Mouse (Mus musculus) neural tube, embryonic 15.5 days (tissue): ENCODE measurements at regions not wholly inside any gene's neighbourhood (a gene's known extent, or its start where the extent isn't known, plus 50 kb on each side); places are given as distances from the start of the nearest gene placed in this dataset.

Experiments used
- ATAC-seq: fragments of 200-750 bp; cut with Nextera tagmentation; 2 replicates; pipeline ENCODE4 v1.8.0; 2017; ENCODE audit warnings: mild to moderate bottlenecking, moderate TSS enrichment, moderate library complexity; ENCODE audit not compliant: low FRiP score
- H3K27ac ChIP-seq: fragments of 300-500 bp; sonication (generic); replicated peaks from 2 replicates; pipeline ENCODE4 v1.5.1; 2015; ENCODE audit warnings: mild to moderate bottlenecking, inconsistent platforms
- H3K27me3 ChIP-seq: fragments of 300-500 bp; sonication (generic); replicated peaks from 2 replicates; pipeline ENCODE4 v1.6.1; 2015; ENCODE audit warnings: inconsistent platforms
- H3K36me3 ChIP-seq: fragments of 300-500 bp; sonication (generic); 2 replicates; pipeline ENCODE4 v1.6.1; 2015; ENCODE audit warnings: inconsistent platforms
- H3K4me1 ChIP-seq: fragments of 300-500 bp; sonication (generic); 2 replicates; pipeline ENCODE4 v1.6.1; 2015; ENCODE audit warnings: inconsistent platforms
- H3K4me2 ChIP-seq: fragments of 300-500 bp; sonication (generic); 2 replicates; pipeline ENCODE4 v1.6.1; 2015; ENCODE audit warnings: inconsistent platforms, mild to moderate bottlenecking, moderate library complexity
- H3K4me3 ChIP-seq: fragments of 300-500 bp; sonication (generic); replicated peaks from 2 replicates; pipeline ENCODE4 v1.5.1; 2015; ENCODE audit warnings: mild to moderate bottlenecking, inconsistent platforms
- H3K9ac ChIP-seq: fragments of 300-500 bp; sonication (generic); replicated peaks from 2 replicates; pipeline ENCODE4 v1.6.1; 2015; ENCODE audit warnings: mild to moderate bottlenecking, inconsistent platforms
- H3K9me3 ChIP-seq: fragments of 300-500 bp; sonication (generic); replicated peaks from 2 replicates; pipeline ENCODE4 v1.6.1; 2016; ENCODE audit warnings: inconsistent platforms
- WGBS: fragments of 180-500 bp; shearing (Covaris S2); methylation state at CpG from one replicate; pipeline ENCODE4 v1.1.7; 2015; ENCODE audit warnings: mixed read lengths; 5-methylcytosine and 5-hydroxymethylcytosine counted together

DNA sequence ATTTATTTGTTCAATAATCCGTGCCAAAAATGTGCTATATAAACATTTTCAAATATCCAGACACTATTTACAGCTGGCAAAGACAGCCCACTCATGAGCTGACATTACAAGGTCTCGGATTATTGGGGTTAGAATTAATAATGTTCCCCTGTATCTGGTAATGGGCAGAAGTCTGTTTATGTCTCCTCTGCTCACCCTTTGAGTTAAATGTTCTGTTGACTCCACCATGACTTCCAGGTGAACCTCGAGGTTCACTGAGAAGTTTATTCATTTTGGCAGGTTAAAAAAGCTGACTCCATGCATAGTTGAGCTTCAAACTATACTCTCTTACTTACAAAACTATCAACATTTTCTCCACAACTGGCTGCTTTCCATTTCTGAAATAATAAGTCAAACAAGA, 732.6 kb upstream of the Alcam start:
- Histone ChIP-seq H3K9me3 (no peaks in the 10 kb centered on the region), H3K4me3 (no peak overlapping the region), H3K36me3 (no peaks in the 10 kb centered on the region), H3K9ac (no peak overlapping the region), H3K27me3 (no peaks in the 10 kb centered on the region), H3K4me1 (no peaks in the 10 kb centered on the region), H3K27ac (no peak overlapping the region), H3K4me2 (no peak overlapping the region)
- 69% methylated on average over 3 of the region's 3 CpGs for WGBS
- no peak for ATAC-seq

DNA sequence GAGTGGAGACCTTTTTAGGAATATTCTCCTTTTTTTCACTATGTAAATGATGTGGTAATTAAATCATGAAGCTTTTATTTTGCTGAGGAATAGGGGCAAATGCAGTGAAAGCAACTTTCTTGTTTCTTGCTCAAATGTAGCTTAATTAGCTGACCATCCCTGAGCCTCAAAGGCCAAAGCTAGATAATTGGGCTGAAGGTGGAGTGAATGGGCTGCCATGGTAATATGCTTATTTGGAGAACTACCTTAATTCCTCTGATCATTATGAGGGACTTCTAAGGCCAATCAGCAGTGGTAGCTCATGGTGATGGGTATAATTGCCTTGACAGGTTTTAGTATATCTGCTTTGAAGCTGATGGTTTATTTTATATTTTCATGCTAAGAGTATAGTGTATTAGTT, 702.5 kb upstream of the Alcam start:
- Histone ChIP-seq H3K27ac (no peak overlapping the region), H3K9me3 (no peaks in the 10 kb centered on the region), H3K4me3 (no peak overlapping the region), H3K9ac (no peak overlapping the region), H3K4me2 (no peak overlapping the region), H3K27me3 (no peaks in the 10 kb centered on the region), H3K4me1 (no peaks in the 10 kb centered on the region), H3K36me3 (no peaks in the 10 kb centered on the region)
- ATAC-seq = no peak

DNA sequence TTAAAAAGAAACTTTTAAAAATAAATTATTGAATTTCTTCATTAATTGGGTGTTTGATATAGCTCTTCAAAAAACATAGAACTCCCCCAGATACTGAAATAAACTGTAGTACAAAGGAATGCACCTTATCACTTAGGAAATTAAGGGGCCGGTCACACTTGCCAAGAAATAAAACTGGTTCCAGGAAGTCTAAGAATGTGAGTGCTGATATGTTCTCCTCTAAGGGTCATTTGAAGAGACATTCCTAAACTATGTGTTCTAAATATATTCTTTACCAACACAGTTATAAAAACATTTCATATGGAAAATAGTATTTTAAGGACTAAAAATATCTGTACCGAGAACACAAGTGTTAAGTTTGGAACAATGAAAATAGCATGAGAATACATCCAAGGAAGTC, 676.8 kb upstream of the Alcam start:
- Histone ChIP-seq H3K4me3 (no peak overlapping the region), H3K4me1 (no peaks in the 10 kb centered on the region), H3K27ac (no peak overlapping the region), H3K36me3 (no peaks in the 10 kb centered on the region), H3K27me3 (no peaks in the 10 kb centered on the region), H3K4me2 (no peak overlapping the region), H3K9ac (no peak overlapping the region), H3K9me3 (no peaks in the 10 kb centered on the region)
- no peak for ATAC-seq
- WGBS = 90% methylated on average over 2 of the region's 2 CpGs

DNA sequence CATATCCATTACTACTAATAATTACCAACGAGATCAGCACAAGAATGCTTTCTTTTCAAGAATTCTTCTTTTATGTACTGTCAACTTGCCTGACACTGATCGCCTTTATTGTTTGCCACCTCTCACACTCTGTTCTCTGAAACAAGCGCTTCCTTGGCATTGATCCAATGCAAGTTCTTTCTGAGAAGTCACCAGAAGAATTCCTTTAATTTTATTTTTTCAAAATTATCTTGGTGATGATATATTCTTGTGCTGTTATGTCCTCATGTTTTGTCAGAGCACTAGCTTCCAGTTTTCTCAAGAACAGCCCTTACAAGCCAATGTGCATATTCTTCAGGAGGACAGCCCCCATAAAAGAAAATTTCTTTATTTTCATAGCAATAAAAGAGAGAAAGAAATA, 654.9 kb upstream of the Alcam start:
- no peak for ATAC-seq
- Histone ChIP-seq H3K9me3 (no peaks in the 10 kb centered on the region), H3K27ac (no peak overlapping the region), H3K4me1 (no peaks in the 10 kb centered on the region), H3K4me2 (no peak overlapping the region), H3K36me3 (no peaks in the 10 kb centered on the region), H3K9ac (no peak overlapping the region), H3K4me3 (no peak overlapping the region), H3K27me3 (no peaks in the 10 kb centered on the region)
- 87% methylated on average over 3 of the region's 3 CpGs for WGBS

DNA sequence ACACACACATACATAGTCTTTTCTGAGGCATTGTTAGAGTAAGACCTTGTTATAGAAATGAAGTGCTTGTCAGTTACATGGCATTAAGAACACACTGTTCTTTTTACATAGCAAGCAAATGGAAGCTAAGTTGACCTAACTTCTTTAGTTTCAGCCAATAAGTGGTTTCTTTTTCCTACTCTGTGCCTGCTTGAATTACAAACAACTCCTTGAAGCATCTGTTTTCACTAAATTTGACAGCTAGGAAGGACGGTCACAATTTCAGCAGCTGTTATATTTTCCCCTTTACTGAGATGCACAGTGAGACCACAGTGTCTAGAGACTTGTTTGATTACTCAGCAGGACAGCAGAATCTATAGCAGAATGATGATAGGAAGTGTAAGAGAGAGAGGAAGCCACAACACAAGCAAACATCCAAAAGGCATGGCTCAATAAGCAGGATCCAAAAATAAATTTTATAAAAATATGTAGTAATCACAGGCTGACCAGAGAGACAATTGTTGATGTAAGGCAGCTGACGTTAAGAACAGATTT, 641.6 kb upstream of the Alcam start:
- Histone ChIP-seq H3K9me3 (no peaks in the 10 kb centered on the region), H3K36me3 (no peaks in the 10 kb centered on the region), H3K9ac (no peak overlapping the region), H3K27ac (no peak overlapping the region), H3K4me3 (no peak overlapping the region), H3K4me1 (no peaks in the 10 kb centered on the region), H3K4me2 (no peak overlapping the region), H3K27me3 (no peaks in the 10 kb centered on the region)
- 76% methylated on average over 2 of the region's 2 CpGs for WGBS
- ATAC-seq = no peak

DNA sequence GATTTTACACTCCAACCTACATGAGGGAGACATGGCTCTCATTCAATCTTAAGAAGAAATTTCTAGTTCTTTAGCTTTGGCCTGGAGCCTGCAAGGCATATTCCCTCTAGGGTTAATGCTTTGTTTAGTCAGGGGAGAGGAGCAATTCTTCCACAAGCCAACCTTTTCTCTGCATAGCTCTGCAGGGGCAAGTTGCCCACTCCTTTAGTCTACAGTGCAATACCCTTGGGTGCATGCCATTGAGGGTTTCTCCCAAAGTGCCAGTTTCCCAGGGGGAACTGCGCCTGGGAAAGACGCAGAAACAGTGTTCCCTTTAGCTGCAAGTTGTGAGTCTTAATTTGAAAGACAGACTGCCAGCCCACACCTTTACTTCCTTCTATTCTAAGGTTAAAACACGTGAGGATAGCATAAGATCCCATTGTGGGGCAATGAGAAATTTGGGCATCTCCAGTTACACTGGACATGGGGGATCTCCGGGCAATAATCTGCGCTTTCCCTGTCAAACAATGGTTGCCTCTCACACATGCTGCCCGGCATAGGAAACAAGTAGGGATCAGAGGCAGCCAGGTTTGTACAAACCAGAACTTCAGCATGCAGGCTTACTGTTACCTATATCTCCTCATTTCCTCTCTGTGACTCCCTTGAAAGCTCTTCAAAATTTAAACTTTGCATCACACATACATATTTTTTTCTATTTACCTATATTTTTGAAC, 620.1 kb upstream of the Alcam start:
- Histone ChIP-seq H3K4me3 (no peak overlapping the region), H3K9ac (no peak overlapping the region), H3K36me3 (no peaks in the 10 kb centered on the region), H3K4me1 (0 out of 2 replicates have a peak, but pooled peaks cover 4% of the 10 kb centered on the region), H3K27me3 (no peaks in the 10 kb centered on the region), H3K27ac (peak overlapping the region; percentile 60), H3K4me2 (0 out of 2 replicates have a peak overlapping the region, but pooled peaks have one; percentile 11), H3K9me3 (no peaks in the 10 kb centered on the region)
- peak; percentile 89 for ATAC-seq
- WGBS = 65% methylated on average over 6 of the region's 6 CpGs

DNA sequence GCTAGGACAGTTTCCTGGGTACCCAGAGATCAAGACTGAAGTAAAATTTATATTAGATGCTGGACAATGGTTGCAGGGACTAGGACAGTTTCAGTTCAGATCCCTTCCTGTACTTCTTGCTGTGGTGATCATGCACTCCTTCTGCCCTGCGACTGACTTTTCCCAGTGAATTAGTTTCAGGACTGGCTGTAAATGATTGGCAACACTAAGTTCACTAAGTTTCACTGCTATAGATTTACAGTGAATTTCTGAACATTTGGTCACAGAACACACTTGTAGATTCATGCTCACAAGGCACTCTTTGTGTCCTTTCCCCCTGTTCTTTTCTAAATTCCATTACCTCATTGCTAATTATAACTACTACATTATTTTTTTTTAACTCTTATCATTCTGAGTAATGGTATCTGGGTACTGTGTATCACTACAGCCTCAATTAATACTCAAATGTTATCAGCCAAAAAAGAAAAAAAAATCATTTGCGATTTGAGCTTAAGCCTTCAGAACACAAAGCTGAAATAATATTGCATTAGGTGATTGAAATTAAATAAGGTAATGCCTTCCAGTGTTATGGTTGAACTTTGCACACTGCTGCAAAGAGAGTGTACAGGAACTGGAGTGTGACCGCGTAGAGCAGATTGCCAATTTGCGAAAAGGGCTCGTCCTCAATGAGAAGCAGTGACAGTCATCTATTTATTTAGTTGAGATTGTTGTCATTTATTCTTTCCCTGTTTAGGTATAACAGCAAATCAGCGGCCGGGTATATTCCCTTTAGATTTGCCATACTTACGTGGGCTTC, 618.2 kb upstream of the Alcam start:
- no peak overlapping the region for H3K27ac ChIP-seq
- 75% methylated on average over 9 of the region's 9 CpGs for WGBS

DNA sequence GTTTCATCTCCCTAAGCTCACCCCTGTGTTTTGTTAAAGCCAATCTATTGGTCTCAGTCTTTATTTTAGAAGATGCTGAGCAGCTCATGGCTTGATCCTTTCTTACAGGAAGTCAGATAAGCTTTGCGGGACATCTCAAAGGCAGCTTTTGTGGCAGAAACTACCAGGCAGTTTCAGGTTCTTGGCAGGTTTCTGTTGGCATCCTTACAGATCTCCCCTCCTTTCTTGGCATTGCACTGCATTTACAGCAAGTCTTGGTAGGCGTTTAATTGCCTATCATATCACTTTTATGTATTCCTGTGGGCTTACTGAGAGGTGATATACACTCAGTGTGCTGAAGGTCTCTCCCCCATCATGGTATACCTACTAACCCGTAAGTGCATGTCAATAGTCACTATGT, 610.3 kb upstream of the Alcam start:
- H3K4me1 ChIP-seq = no peaks in the 10 kb centered on the region
- no peak overlapping the region for H3K27ac ChIP-seq
- no peak for ATAC-seq
- H3K9me3 ChIP-seq = no peaks in the 10 kb centered on the region
- H3K36me3 ChIP-seq = no peaks in the 10 kb centered on the region
- 83% methylated on average over 3 of the region's 3 CpGs for WGBS
- H3K4me2 ChIP-seq = no peak overlapping the region
- no peaks in the 10 kb centered on the region for H3K27me3 ChIP-seq
- no peak overlapping the region for H3K4me3 ChIP-seq
- no peak overlapping the region for H3K9ac ChIP-seq

More for the DNA sequence above, 618.2 kb upstream of the Alcam start:
- Histone ChIP-seq H3K4me1 (0 out of 2 replicates have a peak, but pooled peaks cover 4% of the 10 kb centered on the region), H3K36me3 (no peaks in the 10 kb centered on the region), H3K4me3 (no peak overlapping the region), H3K9me3 (no peaks in the 10 kb centered on the region), H3K9ac (no peak overlapping the region), H3K4me2 (no peak overlapping the region), H3K27me3 (no peaks in the 10 kb centered on the region)
- ATAC-seq = no peak

DNA sequence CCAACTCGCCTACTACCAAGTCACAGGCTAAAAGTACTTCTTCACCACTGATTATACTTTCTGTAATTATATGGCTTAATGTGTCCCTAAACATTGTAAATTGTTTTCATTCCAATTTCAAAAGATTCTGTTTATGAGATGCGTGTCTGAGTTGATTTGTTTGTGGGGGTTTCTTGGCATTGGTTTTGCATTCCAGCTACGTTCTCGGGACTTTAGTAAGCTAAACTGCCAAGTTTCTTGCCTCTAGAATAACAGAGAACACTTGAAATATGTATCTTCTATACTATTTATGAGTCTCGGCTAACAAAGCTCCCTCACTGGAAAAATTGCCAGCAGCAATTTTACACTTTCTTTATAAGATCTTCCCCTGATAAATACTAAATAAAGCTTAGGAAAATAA, 609.2 kb upstream of the Alcam start:
- H3K27ac ChIP-seq = no peak overlapping the region
- H3K27me3 ChIP-seq = no peaks in the 10 kb centered on the region
- WGBS = 68% methylated on average over 5 of the region's 5 CpGs
- no peaks in the 10 kb centered on the region for H3K4me1 ChIP-seq
- no peak for ATAC-seq
- no peak overlapping the region for H3K4me3 ChIP-seq
- no peak overlapping the region for H3K4me2 ChIP-seq
- H3K9me3 ChIP-seq = no peaks in the 10 kb centered on the region
- no peaks in the 10 kb centered on the region for H3K36me3 ChIP-seq
- H3K9ac ChIP-seq = no peak overlapping the region

DNA sequence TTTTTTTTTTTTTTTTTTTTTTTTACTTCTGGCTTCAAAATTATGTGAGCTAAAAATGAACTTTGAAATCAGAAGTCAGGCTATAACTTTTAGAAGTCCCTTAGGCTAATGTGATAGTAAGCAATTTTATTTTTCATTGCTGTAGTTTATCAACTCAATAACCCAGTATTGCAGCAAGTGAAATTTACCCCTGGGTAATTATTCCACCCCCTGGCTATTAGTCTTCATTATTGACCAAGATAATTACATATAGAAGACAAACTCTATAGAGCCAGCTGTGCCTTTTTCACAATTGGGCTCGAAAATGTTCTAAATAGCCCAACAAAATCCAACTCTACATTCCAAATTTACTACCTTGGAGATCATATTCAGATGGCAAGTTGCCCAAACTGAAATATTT, 572.2 kb upstream of the Alcam start:
- Histone ChIP-seq H3K4me1 (no peaks in the 10 kb centered on the region), H3K9me3 (no peaks in the 10 kb centered on the region), H3K4me3 (no peak overlapping the region), H3K4me2 (no peak overlapping the region), H3K27me3 (no peaks in the 10 kb centered on the region), H3K9ac (no peak overlapping the region), H3K36me3 (no peaks in the 10 kb centered on the region), H3K27ac (no peak overlapping the region)
- ATAC-seq = peak; percentile 59; the same call in 1 of the 2 replicates
- WGBS = 32% methylated on average over 1 of the region's 1 CpGs

DNA sequence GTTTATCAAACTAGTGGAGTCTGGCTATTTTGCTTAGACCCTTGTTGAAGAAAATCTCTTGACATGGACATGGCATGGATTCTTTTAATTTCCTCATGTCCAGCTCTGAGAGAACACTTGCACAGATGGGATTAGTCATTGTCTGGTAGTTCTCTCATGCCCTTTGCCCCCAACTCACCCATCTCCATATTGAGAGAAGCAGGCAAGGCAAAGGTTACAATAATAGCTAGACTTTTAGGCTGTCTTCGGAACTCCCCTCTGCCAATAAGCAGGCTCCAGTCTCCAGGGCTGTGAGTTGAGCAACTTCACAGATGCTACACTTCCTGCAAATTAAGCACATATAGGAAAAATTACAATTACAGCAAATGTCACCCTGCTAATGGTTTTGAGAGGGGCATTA, 558.0 kb upstream of the Alcam start:
- Histone ChIP-seq H3K9me3 (no peaks in the 10 kb centered on the region), H3K4me1 (no peaks in the 10 kb centered on the region), H3K36me3 (no peaks in the 10 kb centered on the region), H3K4me2 (no peak overlapping the region), H3K27me3 (no peaks in the 10 kb centered on the region), H3K4me3 (no peak overlapping the region), H3K9ac (no peak overlapping the region), H3K27ac (no peak overlapping the region)
- 71% methylated on average over 1 of the region's 1 CpGs for WGBS
- no peak for ATAC-seq

DNA sequence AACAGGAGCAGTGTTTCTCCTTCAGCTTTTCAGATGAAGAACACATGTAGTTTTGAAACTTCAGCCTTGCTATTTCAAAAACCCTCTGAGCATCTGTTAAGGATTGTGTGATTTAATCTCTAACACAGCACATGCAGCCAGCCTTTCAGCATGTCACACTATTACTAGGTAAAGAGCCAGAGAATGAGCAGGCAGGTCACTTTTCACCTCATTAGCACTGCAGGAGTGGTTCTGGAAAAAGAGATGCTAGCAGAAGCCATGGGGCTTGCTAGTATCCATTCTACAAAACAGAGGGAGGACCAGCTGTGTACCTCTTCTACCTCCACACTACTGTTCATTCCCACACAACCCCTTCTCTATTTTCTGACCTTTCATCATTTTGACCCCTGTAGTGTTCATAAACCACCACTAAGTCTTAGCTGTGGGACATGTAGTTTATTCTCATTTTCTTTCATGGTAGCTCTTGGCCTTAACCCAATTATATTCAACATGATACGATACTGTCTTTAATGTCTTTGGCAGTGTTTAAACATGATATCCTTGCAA, 535.1 kb upstream of the Alcam start:
- ATAC-seq = no peak

More for the DNA sequence above, 535.1 kb upstream of the Alcam start:
- Histone ChIP-seq H3K36me3 (no peaks in the 10 kb centered on the region), H3K9me3 (no peaks in the 10 kb centered on the region), H3K9ac (no peak overlapping the region), H3K27ac (no peak overlapping the region), H3K4me2 (no peak overlapping the region), H3K4me1 (no peaks in the 10 kb centered on the region), H3K4me3 (no peak overlapping the region), H3K27me3 (no peaks in the 10 kb centered on the region)
- WGBS = 90% methylated on average over 1 of the region's 1 CpGs
